Mouse (Mus musculus): ENCODE measurements around the gene Topors. TPM values are rescaled to one million over a fixed set of nuclear protein-coding genes. Genes with fewer than 3 reads are reported as not detected.

Gene Topors
- total and polyA plus RNA-seq, 3 experiments: 2.2 to 10.8 (median 9.2) TPM

- no peak for DNase-seq
- H3K79me2 ChIP-seq (replicated peaks; ENCODE audit: control insufficient read depth, insufficient read depth, low read length): no peaks in the 10 kb centered on the region
- H3K4me1 ChIP-seq (ENCODE audit: control insufficient read depth, insufficient read depth, low read length): no peaks in the 10 kb centered on the region
- intact Hi-C loops (cut with DNase I): no loop called here
- WGBS: 86% methylated on average over 4 of the region's 6 CpGs
- TF ChIP-seq EP300 (IDR thresholded peaks at IDR 0.05; ENCODE audit: insufficient read depth, low read depth, low read length) (no peak), CTCF (IDR thresholded peaks at IDR 0.05) (no peak), POLR2A (IDR thresholded peaks at IDR 0.05; ENCODE audit: insufficient read depth, low read depth, low read length) (no peak)
- no peaks in the 10 kb centered on the region for H3K36me3 ChIP-seq (ENCODE audit: control insufficient read depth, insufficient read depth, low read length)
- no peak overlapping the region for H3K4me3 ChIP-seq
- H3K27ac ChIP-seq: no peak overlapping the region
- H3K9ac ChIP-seq (ENCODE audit: low read depth, low read length): no peak overlapping the region
- no peaks in the 10 kb centered on the region for H3K27me3 ChIP-seq (ENCODE audit: control insufficient read depth, insufficient read depth, low read length)
Observed at GRCm38 (mm10) chr4:40212177-40212576, 57.5 kb downstream of the Topors start.

Other genes with a start within 250 kb of the Topors start
- 10 to 100 TPM; 28.3 to 29.6 TPM for gene Aco1, start 126.8 kb downstream of the Topors start, total RNA-seq (2021)
- gene Aco1, start 126.8 kb downstream of the Topors start, polyA plus RNA-seq (2012; rRNA removed): 23.4 and 35.4 TPM in 2 replicates
- gene Ddx58, start 30.0 kb downstream of the Topors start, total RNA-seq (2021): 1 to 10 TPM; 6.4 to 7.2 TPM
- 7.7 and 11.1 TPM in 2 replicates for gene Ddx58, start 30.0 kb downstream of the Topors start, polyA plus RNA-seq (2012; rRNA removed)
- 10 to 100 TPM; 42.6 to 46.7 TPM for gene Smim27, start 271 bp downstream of the Topors start, total RNA-seq (2021)
- 15.6 and 18.1 TPM in 2 replicates for gene Smim27, start 271 bp downstream of the Topors start, polyA plus RNA-seq (2012; rRNA removed)
- 100 to 1,000 TPM; 435 to 533 TPM for gene Ndufb6, start 9.6 kb upstream of the Topors start, total RNA-seq (2021)
- 320 and 386 TPM in 2 replicates for gene Ndufb6, start 9.6 kb upstream of the Topors start, polyA plus RNA-seq (2012; rRNA removed)
- gene Tmem215, start 202.3 kb upstream of the Topors start, total RNA-seq (2021): under 1 TPM in 1 of 2 experiments, not detected in 1; 0.14 TPM
- gene Tmem215, start 202.3 kb upstream of the Topors start, polyA plus RNA-seq (2012; rRNA removed): 0.12 and 0.38 TPM in 2 replicates

All from heart, adult 2 months (tissue).